Mouse (Mus musculus): ENCODE data around the gene Rabl3. TPM values are rescaled to one million over a fixed set of nuclear protein-coding genes. Genes with fewer than 3 reads are reported as not detected.

Rabl3 gene
- 30.6 and 31.1 TPM in 2 replicates for polyA plus RNA-seq (2015; fragmentation: Nextera tagmentation; extraction: Ambion mirVana)

- Histone ChIP-seq H3K27me3 (replicated peaks) (no peaks in the 10 kb centered on the region), H3K4me1 (replicated peaks) (peaks cover 4% of the 10 kb centered on the region; the same call in 1 of the 2 replicates), H3K4me2 (replicated peaks) (peak within 1 kb of the TSS; percentile 66), H3K4me3 (replicated peaks) (peak within 1 kb of the TSS; percentile 65), H3K36me3 (0 out of 2 replicates have a peak, but pooled peaks cover 3% of the 10 kb centered on the region), H3K27ac (peak within 1 kb of the TSS; percentile 87), H3K9ac (peak within 1 kb of the TSS; percentile 76), H3K9me3 (no peaks in the 10 kb centered on the region)
- ATAC-seq: peak; percentile 100
- 2% methylated on average over 41 of the region's 41 CpGs for WGBS
These were observed at the start of gene Rabl3, which contains the start of gene Gtf2e1 for GRCm38 (mm10) chr16:37539611-37540580. Rabl3 (plus strand) TSS chr16:37539885. Gtf2e1 (minus strand) TSS chr16:37539789.

- H3K9me3 ChIP-seq: no peaks in the 10 kb centered on the region
- no peak overlapping the region for H3K4me3 ChIP-seq (replicated peaks)
- no peaks in the 10 kb centered on the region for H3K36me3 ChIP-seq
- 80% methylated on average over 6 of the region's 6 CpGs for WGBS
- H3K27me3 ChIP-seq (replicated peaks): no peaks in the 10 kb centered on the region
- ATAC-seq: no peak
- no peaks in the 10 kb centered on the region for H3K4me1 ChIP-seq (replicated peaks)
- H3K9ac ChIP-seq: no peak overlapping the region
- no peak overlapping the region for H3K4me2 ChIP-seq (replicated peaks)
- no peak overlapping the region for H3K27ac ChIP-seq
These were observed 44.7 kb upstream of the Rabl3 start for GRCm38 (mm10) chr16:37495017-37495416.

- WGBS: 83% methylated on average over 9 of the region's 9 CpGs
- ATAC-seq: no peak
- no peak overlapping the region for H3K4me3 ChIP-seq (replicated peaks)
- no peaks in the 10 kb centered on the region for H3K27me3 ChIP-seq (replicated peaks)
- H3K9me3 ChIP-seq: no peaks in the 10 kb centered on the region
- no peaks in the 10 kb centered on the region for H3K4me1 ChIP-seq (replicated peaks)
- no peak overlapping the region for H3K27ac ChIP-seq
- no peak overlapping the region for H3K4me2 ChIP-seq (replicated peaks)
- no peak overlapping the region for H3K9ac ChIP-seq
- no peaks in the 10 kb centered on the region for H3K36me3 ChIP-seq
These were observed 41.1 kb upstream of the Rabl3 start for GRCm38 (mm10) chr16:37498581-37498980.

- Histone ChIP-seq H3K4me2 (replicated peaks) (no peak overlapping the region), H3K27ac (no peak overlapping the region), H3K9ac (no peak overlapping the region), H3K9me3 (no peaks in the 10 kb centered on the region), H3K27me3 (replicated peaks) (no peaks in the 10 kb centered on the region), H3K4me3 (replicated peaks) (no peak overlapping the region), H3K36me3 (no peaks in the 10 kb centered on the region), H3K4me1 (replicated peaks) (no peaks in the 10 kb centered on the region)
- WGBS: 50% methylated on average over 1 of the region's 1 CpGs
- ATAC-seq: no peak
These were observed 35.2 kb upstream of the Rabl3 start for GRCm38 (mm10) chr16:37504517-37504916.

GRCm38 (mm10) chr16:37506751-37507150, 32.9 kb upstream of the Rabl3 start:
- Histone ChIP-seq H3K27me3 (replicated peaks) (no peaks in the 10 kb centered on the region), H3K9ac (no peak overlapping the region), H3K36me3 (no peaks in the 10 kb centered on the region), H3K27ac (no peak overlapping the region), H3K4me3 (replicated peaks) (no peak overlapping the region), H3K9me3 (no peaks in the 10 kb centered on the region), H3K4me2 (replicated peaks) (no peak overlapping the region), H3K4me1 (replicated peaks) (no peaks in the 10 kb centered on the region)
- WGBS: 82% methylated on average over 9 of the region's 9 CpGs
- ATAC-seq: no peak

GRCm38 (mm10) chr16:37511489-37511888, 28.2 kb upstream of the Rabl3 start:
- H3K9me3 ChIP-seq: no peaks in the 10 kb centered on the region

GRCm38 (mm10) chr16:37514644-37515043, 25.0 kb upstream of the Rabl3 start:
- no peaks in the 10 kb centered on the region for H3K9me3 ChIP-seq
- H3K27ac ChIP-seq: no peak overlapping the region
- H3K36me3 ChIP-seq: no peaks in the 10 kb centered on the region; the same call in 1 of the 2 replicates
- H3K4me1 ChIP-seq (replicated peaks): no peaks in the 10 kb centered on the region
- 86% methylated on average over 8 of the region's 8 CpGs for WGBS
- H3K4me2 ChIP-seq (replicated peaks): no peak overlapping the region
- H3K4me3 ChIP-seq (replicated peaks): no peak overlapping the region
- H3K27me3 ChIP-seq (replicated peaks): no peaks in the 10 kb centered on the region
- H3K9ac ChIP-seq: no peak overlapping the region
- ATAC-seq: no peak

More at GRCm38 (mm10) chr16:37511489-37511888, 28.2 kb upstream of the Rabl3 start:
- Histone ChIP-seq H3K4me2 (replicated peaks) (no peak overlapping the region), H3K4me3 (replicated peaks) (no peak overlapping the region), H3K4me1 (replicated peaks) (no peaks in the 10 kb centered on the region), H3K27me3 (replicated peaks) (no peaks in the 10 kb centered on the region), H3K36me3 (no peaks in the 10 kb centered on the region; the same call in 1 of the 2 replicates), H3K27ac (no peak overlapping the region), H3K9ac (no peak overlapping the region)
- ATAC-seq: no peak
- WGBS: 95% methylated on average over 15 of the region's 15 CpGs

- Histone ChIP-seq H3K4me3 (replicated peaks) (no peak overlapping the region), H3K4me2 (replicated peaks) (no peak overlapping the region), H3K36me3 (peaks cover 2% of the 10 kb centered on the region; the same call in 1 of the 2 replicates), H3K27me3 (replicated peaks) (no peaks in the 10 kb centered on the region), H3K4me1 (replicated peaks) (no peaks in the 10 kb centered on the region), H3K27ac (no peak overlapping the region), H3K9ac (no peak overlapping the region), H3K9me3 (no peaks in the 10 kb centered on the region)
- 83% methylated on average over 6 of the region's 6 CpGs for WGBS
- ATAC-seq: no peak
These were observed 23.2 kb upstream of the Rabl3 start for GRCm38 (mm10) chr16:37516376-37516993.

- Histone ChIP-seq H3K4me2 (replicated peaks) (no peak overlapping the region), H3K36me3 (peaks cover 9% of the 10 kb centered on the region; the same call in 1 of the 2 replicates), H3K4me3 (replicated peaks) (no peak overlapping the region), H3K27me3 (replicated peaks) (no peaks in the 10 kb centered on the region), H3K27ac (no peak overlapping the region), H3K9ac (no peak overlapping the region), H3K4me1 (replicated peaks) (no peaks in the 10 kb centered on the region), H3K9me3 (no peaks in the 10 kb centered on the region)
- 90% methylated on average over 4 of the region's 4 CpGs for WGBS
- ATAC-seq: no peak
These were observed 22.0 kb upstream of the Rabl3 start for GRCm38 (mm10) chr16:37517596-37518211.

GRCm38 (mm10) chr16:37518662-37519061, 21.0 kb upstream of the Rabl3 start:
- Histone ChIP-seq H3K4me1 (replicated peaks) (no peaks in the 10 kb centered on the region), H3K36me3 (peaks cover 13% of the 10 kb centered on the region), H3K4me3 (replicated peaks) (no peak overlapping the region), H3K9me3 (no peaks in the 10 kb centered on the region), H3K27me3 (replicated peaks) (no peaks in the 10 kb centered on the region), H3K27ac (no peak overlapping the region), H3K4me2 (replicated peaks) (no peak overlapping the region), H3K9ac (no peak overlapping the region)
- ATAC-seq: no peak
- WGBS: 81% methylated on average over 2 of the region's 2 CpGs

- no peak overlapping the region for H3K9ac ChIP-seq
- H3K4me1 ChIP-seq (replicated peaks): no peaks in the 10 kb centered on the region
- H3K9me3 ChIP-seq: no peaks in the 10 kb centered on the region
- 98% methylated on average over 1 of the region's 1 CpGs for WGBS
- no peak overlapping the region for H3K4me3 ChIP-seq (replicated peaks)
- ATAC-seq: no peak
- H3K27ac ChIP-seq: no peak overlapping the region
- H3K4me2 ChIP-seq (replicated peaks): no peak overlapping the region
- H3K27me3 ChIP-seq (replicated peaks): no peaks in the 10 kb centered on the region
- peaks cover 18% of the 10 kb centered on the region for H3K36me3 ChIP-seq
These were observed 20.0 kb upstream of the Rabl3 start for GRCm38 (mm10) chr16:37519721-37520120.

Measured in intestine, embryonic 15.5 days (tissue).